Mouse (Mus musculus) testis, adult 2 months (tissue): ENCODE data around the gene Ticam1.

Experiments used
- CTCF ChIP-seq: fragments of 200-500 bp; IDR thresholded peaks from 2 replicates; pipeline ENCODE4 v1.5.1; 2012; ENCODE audit warnings: low read depth, mild to moderate bottlenecking, inconsistent platforms, low read length, moderate library complexity; ENCODE audit not compliant: control insufficient read depth, insufficient read depth, insufficient replicate concordance
- POLR2A ChIP-seq: fragments of 200-500 bp; IDR thresholded peaks from 2 replicates; pipeline ENCODE4 v1.6.1; 2012; ENCODE audit warnings: low read depth, mild to moderate bottlenecking, inconsistent platforms, low read length, moderate library complexity; ENCODE audit not compliant: control insufficient read depth

GRCm38 (mm10) chr17:56255863-56256238 is 20.7 kb downstream of the Ticam1 start:
- TF ChIP-seq POLR2A (peak; percentile 81), CTCF (peak; percentile 96)
